Mouse (Mus musculus) activated CD4-positive, CD25-positive, alpha-beta regulatory T cell (primary cell): Measurements from ENCODE around the gene Mfap2. TPM values are rescaled to one million over a fixed set of nuclear protein-coding genes. Genes with fewer than 3 reads are reported as not detected.

Experiments used
- polyA plus RNA-seq, 2 experiments: library from polyadenylated mRNA; unstranded; fragments of 100-300 nt; shearing (Covaris generic); gene quantifications; one replicate each; pipeline ENCODE4 v1.2.1; 2017

Gene Mfap2
- not detected for polyA plus RNA-seq

DNA sequence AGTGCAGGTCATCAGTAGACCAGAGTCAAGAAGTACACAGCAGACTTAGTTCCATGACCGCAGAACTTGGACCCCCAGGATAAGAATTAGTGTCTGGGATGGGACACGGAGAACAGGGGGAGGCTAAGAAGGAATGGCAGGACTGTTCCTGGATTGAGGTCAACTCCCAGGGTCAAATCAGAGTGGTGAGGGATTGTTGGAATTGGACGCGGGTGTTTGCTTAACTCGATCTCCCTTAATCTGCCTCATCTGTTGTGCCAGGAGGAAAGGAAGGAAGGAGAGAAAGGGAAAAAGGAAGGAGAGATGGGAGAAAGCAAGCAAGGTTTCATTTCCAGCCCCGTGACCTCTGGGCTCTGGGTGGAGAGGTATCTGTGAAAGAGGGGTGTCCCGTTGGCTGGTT, at the start of gene Mfap2:
Gene Mfap2 (plus strand): TSS at position 301 of the 400 bp plus-strand sequence.

DNA sequence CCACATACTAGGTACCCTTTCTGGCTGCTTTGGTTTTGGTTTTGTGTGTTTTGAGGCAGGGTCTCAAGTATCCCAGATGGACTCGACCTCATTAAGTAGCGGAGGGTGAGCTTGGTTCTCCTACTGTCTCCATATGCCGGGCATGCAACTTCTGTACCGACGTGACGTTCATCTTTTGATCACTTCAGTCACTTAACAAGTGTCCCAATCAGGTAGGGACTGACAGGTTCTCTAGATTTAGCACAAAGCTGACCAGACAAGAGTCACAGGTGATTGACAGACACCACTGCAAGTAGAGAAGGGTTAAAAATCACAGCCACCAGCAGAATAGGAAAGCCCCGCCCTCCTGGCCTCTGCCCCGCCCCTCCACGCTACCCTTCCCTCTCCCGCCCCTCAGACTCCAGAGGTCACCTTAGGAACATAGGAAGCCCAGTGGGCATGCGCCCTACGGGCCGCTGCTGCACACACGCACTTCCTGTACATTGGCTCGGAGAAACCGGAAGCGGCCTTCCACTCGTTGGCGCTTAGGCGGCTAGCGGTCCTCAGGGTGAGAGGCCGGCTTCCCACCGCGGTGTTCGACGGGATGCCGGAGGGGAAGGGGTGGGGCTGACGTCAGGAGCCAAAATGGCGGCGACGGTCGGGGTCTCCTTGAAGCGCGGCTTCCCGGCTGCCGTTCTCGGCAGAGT, 49.3 kb upstream of the Mfap2 start, which contains the start of gene Sdhb:
Gene Sdhb (plus strand): TSS at position 423 of the 686 bp plus-strand sequence.

DNA sequence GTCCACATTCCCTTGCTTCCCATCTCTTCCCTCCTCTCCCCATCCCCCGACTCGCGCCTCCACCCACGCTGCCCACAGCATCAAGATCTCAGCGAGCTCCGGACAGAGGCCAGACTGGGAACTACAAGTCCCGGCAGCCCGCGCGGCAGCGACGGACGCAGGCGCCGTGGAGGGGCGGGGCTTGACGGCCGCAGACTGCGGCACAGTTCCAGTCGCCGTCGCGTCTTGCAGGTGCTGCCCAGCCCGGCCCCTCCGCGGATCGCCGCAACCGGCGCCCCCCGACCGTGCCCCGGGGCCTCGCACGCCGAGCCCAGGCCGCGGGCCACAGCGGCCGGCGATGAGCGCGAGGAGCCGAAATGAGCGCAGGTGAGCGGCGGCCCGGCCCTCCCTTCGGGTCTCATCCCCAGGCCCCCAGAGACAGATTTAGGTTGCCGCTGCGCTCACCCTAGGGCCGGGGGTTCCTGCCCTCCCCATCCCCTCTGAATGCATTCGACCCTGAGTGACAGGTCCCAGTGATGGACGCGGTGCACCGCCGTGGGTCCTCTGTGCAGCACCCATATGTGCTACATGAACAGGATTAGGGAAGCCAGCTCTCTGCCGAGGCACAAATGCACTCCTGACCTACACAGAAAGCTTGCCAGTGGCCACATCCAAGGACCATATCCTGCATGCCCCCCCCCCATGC, 23.4 kb upstream of the Mfap2 start, which contains the start of gene Atp13a2:
Gene Atp13a2 (plus strand): TSS at position 163 of the 685 bp plus-strand sequence.

DNA sequence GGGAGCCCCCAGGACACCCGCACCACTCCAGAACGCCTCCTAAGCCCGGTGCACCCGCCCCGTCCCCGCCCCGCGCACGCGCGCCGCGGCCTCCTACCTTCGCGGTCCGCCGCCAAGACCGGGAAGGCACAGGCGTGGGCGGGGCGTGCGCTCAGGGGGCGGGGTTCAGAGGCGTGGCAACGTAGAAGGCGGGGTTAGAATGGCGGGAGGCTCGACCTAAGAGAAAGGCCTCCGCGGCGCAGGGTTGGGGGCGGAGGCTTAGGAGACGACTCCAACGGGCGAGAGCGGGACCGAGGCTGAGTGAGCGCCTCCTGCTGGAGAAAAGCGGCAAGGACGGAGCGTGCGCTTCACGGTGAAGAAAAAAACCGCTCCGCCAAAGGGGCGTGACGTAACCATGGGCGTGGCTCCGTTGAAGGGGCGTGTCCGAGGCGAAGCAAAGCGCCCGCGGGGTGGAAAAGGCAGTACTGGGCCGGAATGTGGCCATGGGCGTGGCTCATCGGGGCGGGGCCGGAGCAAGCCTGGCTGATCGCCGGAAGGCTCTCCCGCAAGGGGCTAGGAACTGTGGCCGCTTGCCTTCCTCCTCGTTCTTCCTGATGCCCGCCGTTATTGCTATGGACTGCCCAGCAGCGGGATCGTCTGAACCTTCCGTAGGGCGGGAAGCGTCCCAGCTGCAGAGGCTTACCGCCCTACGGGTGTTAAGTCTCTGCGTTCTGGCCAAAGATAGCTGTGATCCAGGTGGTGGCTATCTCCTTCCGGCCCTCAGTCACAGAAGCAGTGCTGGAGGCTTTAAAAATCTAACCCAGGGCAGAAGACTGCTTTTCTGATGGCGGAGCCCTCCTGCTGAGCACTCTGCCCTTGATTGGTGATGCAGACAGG, 50.4 kb downstream of the Mfap2 start, which contains the start of gene Crocc:
Gene Crocc (minus strand): TSS at position 125 of the 876 bp plus-strand sequence.

Other genes starting within 250 kb of the Mfap2 start
- gene Padi4, start 236.2 kb upstream of the Mfap2 start, polyA plus RNA-seq = under 1 TPM; 0.58 to 0.66 TPM
- gene Padi3, start 199.8 kb upstream of the Mfap2 start, polyA plus RNA-seq = under 1 TPM; 0.41 to 0.67 TPM
- gene Padi1, start 164.6 kb upstream of the Mfap2 start, polyA plus RNA-seq = under 1 TPM; 0.27 to 0.38 TPM
- 10 to 100 TPM in 1 of 2 experiments, 1 to 10 TPM in 1; 8.6 to 25.8 TPM for gene Padi2, start 104.1 kb upstream of the Mfap2 start, polyA plus RNA-seq
- gene Sdhb, start 49.2 kb upstream of the Mfap2 start, polyA plus RNA-seq = 100 to 1,000 TPM; 302 to 309 TPM
- gene Atp13a2, start 23.5 kb upstream of the Mfap2 start, polyA plus RNA-seq = 10 to 100 TPM; 32.2 to 51.2 TPM
- 1 to 10 TPM; 1.2 to 2.0 TPM for gene Crocc, start 50.1 kb downstream of the Mfap2 start, polyA plus RNA-seq
- 100 to 1,000 TPM in 1 of 2 experiments, 10 to 100 TPM in 1; 94.8 to 160 TPM for gene Necap2, start 67.9 kb downstream of the Mfap2 start, polyA plus RNA-seq
- under 1 TPM; 0.25 to 0.48 TPM for gene Spata21, start 77.9 kb downstream of the Mfap2 start, polyA plus RNA-seq
- gene Szrd1, start 129.4 kb downstream of the Mfap2 start, polyA plus RNA-seq = 10 to 100 TPM; 50.1 to 65.1 TPM
- gene Fbxo42, start 137.5 kb downstream of the Mfap2 start, polyA plus RNA-seq = 10 to 100 TPM; 15.4 to 22.7 TPM
- gene Rsg1, start 203.5 kb downstream of the Mfap2 start, polyA plus RNA-seq = 1 to 10 TPM; 2.2 to 4.3 TPM
- gene Arhgef19, start 229.1 kb downstream of the Mfap2 start, polyA plus RNA-seq = under 1 TPM; 0.15 to 0.30 TPM